ENCODE assay signal across 8 mouse cellular contexts in genomic region chr10:86779816-86780500, GRCm38 (mm10). TPM values are rescaled to one million over a fixed set of nuclear protein-coding genes. Genes with fewer than 3 reads are reported as not detected.
A peak's percentile ranks its signal among the peaks of the same experiment; 100 is the strongest.
DNase-seq lines count a peak whose midpoint lies in the region; ATAC-seq and TF ChIP-seq lines count a peak whose summit lies in the region.

No protein-coding gene starts in this region.

- H3K27me3 ChIP-seq in kidney, postnatal 0 days (ENCODE audit: insufficient read depth, low read length): no peaks in the 10 kb centered on the region
- H3K27me3 ChIP-seq in hindbrain, embryonic 14.5 days (ENCODE audit: control insufficient read depth, insufficient read depth, low read length): peaks cover 3% of the 10 kb centered on the region; the same call in 1 of the 2 replicates
- H3K27me3 ChIP-seq in midbrain, embryonic 16.5 days (ENCODE audit: control insufficient read depth, insufficient read depth, low read depth, low read length): no peaks in the 10 kb centered on the region

- no peaks in the 10 kb centered on the region for H3K9me3 ChIP-seq in kidney, postnatal 0 days (replicated peaks; ENCODE audit: low read length)
- no peaks in the 10 kb centered on the region for H3K9me3 ChIP-seq in hindbrain, embryonic 14.5 days (ENCODE audit: control insufficient read depth, low read length)
- no peaks in the 10 kb centered on the region for H3K9me3 ChIP-seq in midbrain, embryonic 16.5 days (replicated peaks; ENCODE audit: control insufficient read depth, low read length, poor library complexity, severe bottlenecking)

- ATAC-seq in kidney, postnatal 0 days (replicated peaks; ENCODE audit: low FRiP score, low read depth): no peak
- no peak for ATAC-seq in hindbrain, embryonic 14.5 days (ENCODE audit: low FRiP score)
- no peak for ATAC-seq in midbrain, embryonic 16.5 days

- TF ChIP-seq CTCF in kidney, postnatal 0 days (IDR thresholded peaks at IDR 0.05; ENCODE audit: low read depth): no peak

- peak overlapping the region; percentile 73; the same call in 1 of the 2 replicates for H3K9ac ChIP-seq in kidney, postnatal 0 days (ENCODE audit: low read depth, low read length)
- peak overlapping the region; percentile 67 for H3K9ac ChIP-seq in hindbrain, embryonic 14.5 days
- H3K9ac ChIP-seq in midbrain, embryonic 16.5 days (ENCODE audit: low read depth, low read length): peak overlapping the region; percentile 80

- no peaks in the 10 kb centered on the region for H3K36me3 ChIP-seq in kidney, postnatal 0 days (ENCODE audit: insufficient read depth, low read length)
- no peaks in the 10 kb centered on the region for H3K36me3 ChIP-seq in hindbrain, embryonic 14.5 days (replicated peaks; ENCODE audit: control insufficient read depth, insufficient read depth)
- H3K36me3 ChIP-seq in midbrain, embryonic 16.5 days (ENCODE audit: control insufficient read depth, insufficient read depth, low read length): no peaks in the 10 kb centered on the region

- H3K4me2 ChIP-seq in kidney, postnatal 0 days (ENCODE audit: low read length): peak overlapping the region; percentile 99
- peak overlapping the region; percentile 83 for H3K4me2 ChIP-seq in hindbrain, embryonic 14.5 days (replicated peaks)
- peak overlapping the region; percentile 73 for H3K4me2 ChIP-seq in midbrain, embryonic 16.5 days (ENCODE audit: low read length)

- no peak overlapping the region for H3K27ac ChIP-seq in kidney, postnatal 0 days
- peak overlapping the region; percentile 69 for H3K27ac ChIP-seq in hindbrain, embryonic 14.5 days
- H3K27ac ChIP-seq in midbrain, embryonic 16.5 days (ENCODE audit: low read length): peak overlapping the region; percentile 69

- peaks cover 6% of the 10 kb centered on the region; the same call in 1 of the 2 replicates for H3K4me1 ChIP-seq in kidney, postnatal 0 days (replicated peaks; ENCODE audit: insufficient read depth, low read length)
- peaks cover 15% of the 10 kb centered on the region for H3K4me1 ChIP-seq in hindbrain, embryonic 14.5 days (replicated peaks; ENCODE audit: control insufficient read depth, insufficient read depth, low read length)
- H3K4me1 ChIP-seq in midbrain, embryonic 16.5 days (ENCODE audit: control insufficient read depth, insufficient read depth, low read length): peaks cover 31% of the 10 kb centered on the region

- no peak for DNase-seq in kidney, postnatal 0 days (ENCODE audit: low spot score)
- no peak for DNase-seq in kidney, postnatal 14 days
- peak; percentile 5 for DNase-seq in c-Kit-positive CD71-positive TER-119-positive erythroid progenitor cells, embryonic 14.5 days (ENCODE audit: low spot score)
- peak; percentile 35 for DNase-seq in hindbrain, embryonic 14.5 days (ENCODE audit: low spot score)
- DNase-seq in adrenal gland, postnatal 10 days: no peak
- DNase-seq in layer of hippocampus, postnatal 10 days (ENCODE audit: low spot score in 2 of 2): no peak
- no peak for DNase-seq in right cerebral cortex, adult 2 months (ENCODE audit: low spot score in 2 of 2)

- H3K4me3 ChIP-seq in kidney, postnatal 0 days (replicated peaks; ENCODE audit: low read depth, low read length): peak overlapping the region; percentile 65
- peak overlapping the region; percentile 69 for H3K4me3 ChIP-seq in hindbrain, embryonic 14.5 days (replicated peaks; ENCODE audit: low read length)
- peak overlapping the region; percentile 65 for H3K4me3 ChIP-seq in midbrain, embryonic 16.5 days (ENCODE audit: low read depth, low read length)

- 21% methylated on average over 12 of the region's 12 CpGs for WGBS in kidney, postnatal 0 days
- 17% methylated on average over 12 of the region's 12 CpGs for WGBS in hindbrain, embryonic 14.5 days
- WGBS in midbrain, embryonic 16.5 days: 19% methylated on average over 12 of the region's 12 CpGs

RNA-seq across cellular contexts. Expression of gene Nt5dc3, which starts 1.2 kb away (rescaled TPM):
- polyA plus RNA-seq in kidney, postnatal 0 days (2015; fragmentation: Nextera tagmentation; extraction: Ambion mirVana): 0.99 and 1.2 TPM in 2 replicates
- 17.3 and 19.3 TPM in 2 replicates for polyA plus RNA-seq in hindbrain, embryonic 14.5 days (2014; fragmentation: Nextera tagmentation; extraction: Ambion mirVana)
- polyA plus RNA-seq in midbrain, embryonic 16.5 days (2015; fragmentation: Nextera tagmentation; extraction: Ambion mirVana): 15.2 and 15.9 TPM in 2 replicates
- 10 to 100 TPM; 17.4 to 21.4 TPM for total RNA-seq in adrenal gland, postnatal 10 days (2021)
- 100 to 1,000 TPM in 1 of 2 experiments, 10 to 100 TPM in 1; 86.3 to 102 TPM for total RNA-seq in layer of hippocampus, postnatal 10 days (2021)

RNA-seq across cellular contexts. Expression of gene Gm49358, which starts 16.2 kb away (rescaled TPM):
- polyA plus RNA-seq in kidney, postnatal 0 days (2015; fragmentation: Nextera tagmentation; extraction: Ambion mirVana): not detected in 2 replicates
- polyA plus RNA-seq in hindbrain, embryonic 14.5 days (2014; fragmentation: Nextera tagmentation; extraction: Ambion mirVana): 0.80 TPM in 1 of 2 replicates, not detected in the other
- polyA plus RNA-seq in midbrain, embryonic 16.5 days (2015; fragmentation: Nextera tagmentation; extraction: Ambion mirVana): not detected in 2 replicates
- 1 to 10 TPM; 7.5 to 7.8 TPM for total RNA-seq in adrenal gland, postnatal 10 days (2021)
- total RNA-seq in layer of hippocampus, postnatal 10 days (2021): 10 to 100 TPM; 23.7 to 29.2 TPM

Comparison
In these comparisons a context has a peak if more than half of its experiments do, and no peak if none do; other contexts are left out.
1. DNase-seq: peak in c-Kit-positive CD71-positive TER-119-positive erythroid progenitor cells, embryonic 14.5 days (single experiment) and hindbrain, embryonic 14.5 days (single experiment); none in kidney, postnatal 0 days (single experiment), kidney, postnatal 14 days (single experiment), adrenal gland, postnatal 10 days (single experiment), layer of hippocampus, postnatal 10 days (0 of 2) and right cerebral cortex, adult 2 months (0 of 2).
2. Peak in every context shown above with its lines, with median percentiles within 50 percentile points of each other: H3K4me2 ChIP-seq, H3K4me3 ChIP-seq and H3K9ac ChIP-seq.